Mouse (Mus musculus) spleen, postnatal 36 days (tissue): ENCODE results near the gene Cstb.
A peak's percentile ranks its signal among the peaks of the same experiment; 100 is the strongest.

Experiments used
- DNase-seq, 2 experiments: peaks; one replicate each; pipeline ENCODE4 v3.0.0; 2022; ENCODE audit warnings: low spot score in 2 of 2, mixed read lengths in 1 of 2

Cstb gene

GRCm38 (mm10) chr10:78417888-78418287 is 7.6 kb upstream of the Cstb start:
- DNase-seq = no peak

- DNase-seq = no peak
Observed at GRCm38 (mm10) chr10:78418791-78419190, 6.7 kb upstream of the Cstb start.

GRCm38 (mm10) chr10:78420929-78421328 is 4.5 kb upstream of the Cstb start:
- no peak for DNase-seq

- no peak for DNase-seq
Observed at GRCm38 (mm10) chr10:78422614-78423013, 2.9 kb upstream of the Cstb start.

- DNase-seq = peak; percentile 10 to 38
Observed at GRCm38 (mm10) chr10:78426117-78426735, 757 bp downstream of the Cstb start.

GRCm38 (mm10) chr10:78428070-78428469 is 2.6 kb downstream of the Cstb start:
- DNase-seq = no peak

GRCm38 (mm10) chr10:78429180-78429579 is 3.7 kb downstream of the Cstb start:
- DNase-seq = no peak

- no peak for DNase-seq
Observed at GRCm38 (mm10) chr10:78429776-78430175, 4.3 kb downstream of the Cstb start.

- DNase-seq = no peak
Observed at GRCm38 (mm10) chr10:78432853-78433252, 7.4 kb downstream of the Cstb start.

- DNase-seq = peak; percentile 57 to 65
Observed at GRCm38 (mm10) chr10:78438094-78438493, 12.6 kb downstream of the Cstb start.

GRCm38 (mm10) chr10:78439550-78439949 is 14.1 kb downstream of the Cstb start:
- no peak for DNase-seq

- no peak for DNase-seq
Observed at GRCm38 (mm10) chr10:78439990-78440389, 14.5 kb downstream of the Cstb start.

- DNase-seq = no peak
Observed at GRCm38 (mm10) chr10:78440812-78441211, 15.3 kb downstream of the Cstb start.

- no peak for DNase-seq
Observed at GRCm38 (mm10) chr10:78441606-78442005, 16.1 kb downstream of the Cstb start.

- no peak for DNase-seq
Observed at GRCm38 (mm10) chr10:78442292-78442691, 16.8 kb downstream of the Cstb start.

- DNase-seq = no peak
Observed at GRCm38 (mm10) chr10:78446195-78446594, 20.7 kb downstream of the Cstb start.

- DNase-seq = no peak
Observed at GRCm38 (mm10) chr10:78447396-78447795, 21.9 kb downstream of the Cstb start.

GRCm38 (mm10) chr10:78450761-78451160 is 25.3 kb downstream of the Cstb start:
- no peak for DNase-seq

- DNase-seq = no peak
Observed at GRCm38 (mm10) chr10:78452641-78453040, 27.2 kb downstream of the Cstb start.

- DNase-seq = no peak
Observed at GRCm38 (mm10) chr10:78456696-78457095, 31.2 kb downstream of the Cstb start.

GRCm38 (mm10) chr10:78457495-78458347 is 32.3 kb downstream of the Cstb start:
- DNase-seq = peak; percentile 56 to 63

GRCm38 (mm10) chr10:78458348-78459111 is 33.1 kb downstream of the Cstb start:
- no peak for DNase-seq
